Mouse (Mus musculus) stomach, embryonic 16.5 days (tissue): Measurements from ENCODE around the gene 2010106E10Rik. TPM values are rescaled to one million over a fixed set of nuclear protein-coding genes. Genes with fewer than 3 reads are reported as not detected.
A peak's percentile ranks its signal among the peaks of the same experiment; 100 is the strongest.

ENCODE experiments used
- ATAC-seq: fragments of 200-750 bp; cut with Nextera tagmentation; 2 replicates; pipeline ENCODE4 v1.8.0; 2017; ENCODE audit warnings: moderate number of reproducible peaks, moderate TSS enrichment; ENCODE audit not compliant: insufficient read depth, low FRiP score
- H3K27ac ChIP-seq: fragments of 300-500 bp; sonication (generic); 2 replicates; pipeline ENCODE4 v1.5.1; 2014; ENCODE audit warnings: low read length
- H3K27me3 ChIP-seq: fragments of 300-500 bp; sonication (generic); 2 replicates; pipeline ENCODE4 v1.6.1; 2014; ENCODE audit warnings: low read length, control low read depth, mixed read lengths; ENCODE audit not compliant: control insufficient read depth, insufficient read depth
- H3K36me3 ChIP-seq: fragments of 300-500 bp; sonication (generic); 2 replicates; pipeline ENCODE4 v1.6.1; 2014; ENCODE audit warnings: low read length; ENCODE audit not compliant: control insufficient read depth, insufficient read depth
- H3K4me1 ChIP-seq: fragments of 300-500 bp; sonication (generic); 2 replicates; pipeline ENCODE4 v1.6.1; 2014; ENCODE audit warnings: low read length, control low read depth, mixed read lengths; ENCODE audit not compliant: control insufficient read depth, insufficient read depth
- H3K4me2 ChIP-seq: fragments of 300-500 bp; sonication (generic); 2 replicates; pipeline ENCODE4 v1.6.1; 2014; ENCODE audit warnings: low read depth, low read length, mixed read lengths
- H3K4me3 ChIP-seq: fragments of 300-500 bp; sonication (generic); replicated peaks from 2 replicates; pipeline ENCODE4 v1.5.1; 2014; ENCODE audit warnings: mild to moderate bottlenecking, low read length
- H3K9ac ChIP-seq: fragments of 300-500 bp; sonication (generic); 2 replicates; pipeline ENCODE4 v1.6.1; 2014; ENCODE audit warnings: low read length
- H3K9me3 ChIP-seq: fragments of 300-500 bp; sonication (generic); replicated peaks from 2 replicates; pipeline ENCODE4 v1.6.1; 2016; ENCODE audit warnings: low read length, control low read depth; ENCODE audit not compliant: control insufficient read depth
- WGBS: fragments of 180-500 bp; shearing (Covaris S2); extraction: QIAGEN DNeasy Blood & Tissue Kit; methylation state at CpG from one replicate; pipeline ENCODE4 v1.1.7; 2014; 5-methylcytosine and 5-hydroxymethylcytosine counted together
- polyA plus RNA-seq: library from polyadenylated mRNA; unstranded; fragments of >200 nt; fragmentation: Nextera tagmentation; extraction: Ambion mirVana; gene quantifications from 2 replicates; pipeline ENCODE4 v1.2.1, GENCODE M21; 2015

The 2010106E10Rik gene
- 0.54 and 1.0 TPM in 2 replicates for polyA plus RNA-seq

DNA sequence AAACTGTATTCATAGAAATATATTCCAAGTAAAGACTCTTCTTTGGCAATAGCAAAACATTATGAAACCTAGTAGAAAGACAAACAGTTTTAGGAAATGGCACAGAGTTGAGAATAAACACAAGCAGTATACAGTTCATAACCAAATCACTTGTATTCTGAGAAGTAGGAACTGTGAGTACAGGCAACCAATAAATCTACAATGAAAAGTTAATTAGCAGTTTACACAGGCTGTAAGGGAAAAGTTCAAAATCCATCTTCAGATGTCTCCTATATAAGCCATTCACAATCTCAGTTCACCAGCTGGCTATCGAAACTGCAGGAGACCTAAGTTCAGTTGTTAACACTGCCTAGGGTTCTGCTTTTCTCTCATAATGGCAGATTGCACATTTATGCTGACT is at the start of gene 2010106E10Rik:
TSS of gene 2010106E10Rik (plus strand) at position 301 of the 400 bp plus-strand sequence.
- H3K36me3 ChIP-seq: no peaks in the 10 kb centered on the region
- H3K4me3 ChIP-seq: no peak within 1 kb of the TSS
- no peak within 1 kb of the TSS for H3K4me2 ChIP-seq
- ATAC-seq: no peak
- H3K27me3 ChIP-seq: no peaks in the 10 kb centered on the region
- no peaks in the 10 kb centered on the region for H3K4me1 ChIP-seq
- no peak within 1 kb of the TSS for H3K27ac ChIP-seq
- no peak within 1 kb of the TSS for H3K9ac ChIP-seq
- H3K9me3 ChIP-seq: no peaks in the 10 kb centered on the region
- 79% methylated on average over 1 of the region's 1 CpGs for WGBS

DNA sequence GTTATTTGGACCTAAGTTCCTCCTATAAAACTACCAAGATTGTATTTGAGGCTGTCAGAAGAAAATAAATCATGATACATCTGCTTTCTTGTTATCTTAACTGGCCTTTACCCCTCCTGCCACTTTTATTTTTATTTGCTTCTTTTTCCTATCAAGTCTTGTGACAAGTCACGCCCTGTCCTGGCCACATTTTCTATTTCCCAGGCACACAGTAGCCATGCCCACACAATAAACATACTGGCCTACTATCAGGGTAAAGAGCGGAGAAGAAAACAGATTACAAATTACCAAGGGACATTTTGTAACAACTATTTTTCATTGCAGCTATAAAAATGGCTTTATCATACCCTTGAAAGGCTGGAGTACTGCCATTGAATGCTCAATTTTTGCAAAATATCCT is 10.6 kb downstream of the 2010106E10Rik start:
- ATAC-seq: no peak
- Histone ChIP-seq H3K9me3 (no peaks in the 10 kb centered on the region), H3K9ac (no peak overlapping the region), H3K4me2 (no peak overlapping the region), H3K27me3 (no peaks in the 10 kb centered on the region), H3K4me3 (no peak overlapping the region), H3K36me3 (no peaks in the 10 kb centered on the region), H3K27ac (no peak overlapping the region), H3K4me1 (no peaks in the 10 kb centered on the region)
- 58% methylated on average over 2 of the region's 2 CpGs for WGBS

DNA sequence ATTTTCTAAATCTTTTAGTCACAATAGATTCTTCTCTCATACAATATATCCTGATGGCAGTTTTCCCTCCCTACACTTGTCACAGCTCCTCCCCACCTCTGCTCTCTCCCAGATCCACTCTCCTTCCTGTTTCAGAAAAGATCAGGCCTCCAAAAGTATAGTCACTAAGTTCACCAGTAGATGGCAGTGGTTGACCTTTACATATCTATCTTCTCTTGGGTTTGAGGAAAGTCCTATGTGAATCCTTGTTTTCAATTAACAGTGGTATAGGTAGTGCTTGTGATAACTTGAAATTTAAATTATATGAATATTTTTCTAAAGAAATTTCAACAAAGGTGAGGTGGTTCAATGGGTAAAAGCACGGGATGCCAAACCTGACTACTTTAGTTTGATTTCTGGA is 29.7 kb downstream of the 2010106E10Rik start:
- no peak overlapping the region for H3K9ac ChIP-seq
- H3K27me3 ChIP-seq: no peaks in the 10 kb centered on the region
- no peak overlapping the region for H3K27ac ChIP-seq
- H3K4me2 ChIP-seq: no peak overlapping the region
- H3K4me3 ChIP-seq: no peak overlapping the region
- no peaks in the 10 kb centered on the region for H3K4me1 ChIP-seq
- ATAC-seq: no peak
- H3K36me3 ChIP-seq: no peaks in the 10 kb centered on the region
- 78% methylated on average over 1 of the region's 1 CpGs for WGBS
- H3K9me3 ChIP-seq: no peaks in the 10 kb centered on the region

DNA sequence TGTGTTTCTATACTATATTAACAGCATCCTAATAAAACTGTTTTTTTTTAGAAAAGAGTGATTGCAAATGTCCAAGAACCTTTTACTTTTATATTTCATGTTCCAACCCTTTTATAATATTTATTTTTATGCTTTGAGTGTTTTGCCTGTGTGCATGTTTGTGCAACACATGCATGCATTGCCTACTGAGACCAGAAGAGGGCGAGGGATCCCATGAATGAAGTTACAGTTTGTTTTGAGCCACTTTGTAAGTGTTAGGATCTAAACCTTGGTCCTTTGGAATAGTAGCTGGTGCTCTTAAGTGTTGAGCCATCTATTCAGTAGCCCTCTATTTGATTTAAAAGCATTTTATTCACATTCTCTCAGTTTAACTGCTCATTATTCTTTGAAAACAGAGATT is 48.0 kb downstream of the 2010106E10Rik start:
- WGBS: 35% methylated on average over 1 of the region's 1 CpGs
- Histone ChIP-seq H3K27ac (no peak overlapping the region), H3K9me3 (no peaks in the 10 kb centered on the region), H3K4me1 (no peaks in the 10 kb centered on the region), H3K36me3 (no peaks in the 10 kb centered on the region), H3K4me3 (no peak overlapping the region), H3K4me2 (no peak overlapping the region), H3K9ac (no peak overlapping the region), H3K27me3 (no peaks in the 10 kb centered on the region)
- ATAC-seq: no peak

DNA sequence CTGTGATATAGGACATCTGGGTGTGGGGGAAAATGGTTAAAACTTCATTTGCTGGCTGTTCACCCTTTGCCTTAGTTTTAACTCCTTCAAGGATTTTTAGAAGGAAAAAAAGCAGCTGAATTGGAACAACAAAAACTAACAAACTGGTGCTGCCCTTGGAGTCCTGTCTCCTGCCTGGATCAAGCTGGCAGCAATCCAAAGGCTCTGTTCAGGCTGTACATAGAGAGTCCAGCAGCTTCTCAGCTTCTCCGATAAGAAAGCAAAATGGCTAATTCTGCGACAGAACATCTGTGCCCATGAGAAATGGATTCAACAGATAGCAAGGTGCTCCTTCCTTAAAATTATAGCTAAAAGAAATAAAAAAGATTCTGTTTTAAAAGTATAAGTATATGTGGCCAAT is 72.6 kb downstream of the 2010106E10Rik start:
- no peak overlapping the region for H3K9ac ChIP-seq
- H3K27me3 ChIP-seq: no peaks in the 10 kb centered on the region
- no peaks in the 10 kb centered on the region for H3K9me3 ChIP-seq
- WGBS: 85% methylated on average over 2 of the region's 2 CpGs
- H3K27ac ChIP-seq: no peak overlapping the region
- H3K4me1 ChIP-seq: no peaks in the 10 kb centered on the region
- no peak for ATAC-seq
- no peak overlapping the region for H3K4me3 ChIP-seq
- no peak overlapping the region for H3K4me2 ChIP-seq
- H3K36me3 ChIP-seq: no peaks in the 10 kb centered on the region

DNA sequence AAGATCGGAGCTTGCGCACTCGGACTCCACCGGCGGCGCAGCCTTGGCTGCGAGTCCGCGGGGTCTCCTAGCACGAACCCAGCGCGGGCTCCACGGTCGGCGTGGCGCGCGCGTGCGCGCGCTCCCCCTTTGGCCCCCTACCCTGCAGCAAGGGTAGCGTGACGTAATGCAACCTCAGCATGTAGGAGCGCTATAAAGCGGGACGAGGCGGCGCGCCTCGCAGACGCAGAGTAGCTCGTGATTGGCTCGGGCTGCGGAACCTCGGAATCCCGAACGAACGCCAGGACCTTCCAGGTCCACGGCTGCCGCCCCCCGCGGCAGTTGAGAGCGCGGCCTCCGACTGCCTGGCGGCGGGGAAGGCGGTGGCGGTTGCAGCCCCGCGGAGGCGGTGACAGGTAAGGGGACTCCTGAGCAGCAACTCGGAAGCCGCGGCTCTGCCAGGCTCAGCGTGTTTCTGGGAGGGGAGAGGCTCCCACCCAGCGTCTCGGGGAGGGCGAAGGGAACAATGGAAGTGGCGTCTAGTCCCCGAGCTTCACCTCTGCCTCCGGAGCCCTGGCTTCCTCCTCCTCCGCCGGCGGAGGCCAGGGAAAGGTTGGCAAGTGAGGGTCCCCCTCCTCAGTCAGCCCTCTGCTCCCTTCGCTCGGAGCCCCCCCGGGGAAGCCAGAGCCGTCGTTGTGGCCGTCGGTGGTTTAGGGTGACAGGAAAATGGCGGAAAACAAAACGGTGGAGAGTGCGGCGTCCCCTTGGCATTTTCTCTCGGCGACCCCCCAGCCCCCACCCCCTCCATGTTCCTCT is 105.6 kb downstream of the 2010106E10Rik start, which contains the start of gene Zfp711:
TSS of gene Zfp711 (plus strand) at position 16 of the 795 bp plus-strand sequence.
- 16% methylated on average over 66 of the region's 79 CpGs for WGBS
- no peaks in the 10 kb centered on the region for H3K27me3 ChIP-seq
- H3K4me3 ChIP-seq: peak within 1 kb of the TSS; percentile 64
- no peaks in the 10 kb centered on the region for H3K9me3 ChIP-seq
- peak within 1 kb of the TSS; percentile 66 for H3K27ac ChIP-seq
- H3K9ac ChIP-seq: peak within 1 kb of the TSS; percentile 78
- H3K36me3 ChIP-seq: no peaks in the 10 kb centered on the region
- H3K4me2 ChIP-seq: peak within 1 kb of the TSS; percentile 52
- no peaks in the 10 kb centered on the region for H3K4me1 ChIP-seq
- ATAC-seq: peak; percentile 96

DNA sequence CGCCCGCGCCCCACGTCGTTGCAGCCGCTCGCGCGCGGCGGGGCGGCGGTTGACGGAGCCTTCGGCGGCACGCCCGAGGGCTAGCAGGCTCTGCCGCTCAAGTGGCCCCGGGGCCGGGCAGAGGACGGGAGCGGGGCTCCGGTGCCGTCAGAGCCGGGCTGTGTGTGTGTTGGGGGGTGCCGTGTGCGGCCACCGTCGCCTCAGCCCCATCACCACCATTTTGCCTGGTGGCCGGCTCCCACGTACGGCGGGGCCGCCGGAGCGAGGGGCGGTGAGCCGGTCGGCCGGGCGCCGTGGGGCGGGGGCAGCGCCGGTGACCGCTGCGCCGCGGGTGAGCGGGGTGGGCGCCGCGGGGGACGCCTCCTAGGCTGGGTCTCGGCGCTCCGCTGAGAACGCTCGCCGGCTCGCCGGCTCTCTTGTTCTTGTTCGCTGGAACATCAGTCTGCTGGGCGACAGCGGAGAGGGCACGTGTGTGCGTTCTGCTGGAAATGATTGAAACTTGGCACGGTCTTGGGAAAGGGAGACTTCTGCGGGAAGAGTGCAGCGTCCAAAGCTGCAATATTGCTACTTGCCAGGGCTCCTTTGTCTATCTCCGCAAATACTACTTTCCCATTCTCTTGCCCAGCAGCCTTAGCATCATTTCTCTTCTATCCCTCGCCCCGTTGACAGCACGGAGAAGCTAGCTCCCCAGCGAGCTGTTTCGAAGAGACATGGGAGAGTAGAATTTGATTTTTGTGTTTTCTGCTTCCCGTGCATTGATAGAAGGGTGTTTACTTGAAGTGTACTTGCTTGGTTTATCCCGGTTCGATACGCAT is 106.4 kb downstream of the 2010106E10Rik start:
- Histone ChIP-seq H3K4me3 (peak overlapping the region; percentile 64), H3K4me1 (no peaks in the 10 kb centered on the region), H3K9ac (peak overlapping the region; percentile 78), H3K4me2 (peak overlapping the region; percentile 52), H3K36me3 (no peaks in the 10 kb centered on the region), H3K27ac (0 out of 2 replicates have a peak overlapping the region, but pooled peaks have one; percentile 46), H3K27me3 (no peaks in the 10 kb centered on the region), H3K9me3 (no peaks in the 10 kb centered on the region)
- ATAC-seq: peak; percentile 73; the same call in 1 of the 2 replicates
- WGBS: 20% methylated on average over 45 of the region's 81 CpGs
